Mouse (Mus musculus) cerebral cortex, adult 2 months (tissue): ENCODE data around the gene Ndufaf5.

Experiments used
- WGBS: fragments of 180-500 bp; shearing (Covaris S2); methylation state at CpG from one replicate; pipeline ENCODE4 v1.1.7; 2018; 5-methylcytosine and 5-hydroxymethylcytosine counted together

The Ndufaf5 gene

GRCm38 (mm10) chr2:140170127-140170802, at the start of gene Ndufaf5, which contains the start of gene Esf1:
Gene Ndufaf5 (plus strand): TSS chr2:140170649.
Gene Esf1 (minus strand): TSS chr2:140170564.
- WGBS, result under 1% methylated on average over 43 of the region's 43 CpGs

GRCm38 (mm10) chr2:140125516-140125915, 44.9 kb upstream of the Ndufaf5 start:
- 89% methylated on average over 2 of the region's 2 CpGs for WGBS

GRCm38 (mm10) chr2:140151743-140152142, 18.7 kb upstream of the Ndufaf5 start, which contains the start of gene Gm17374:
Gene Gm17374 (plus strand): TSS chr2:140152043.
- WGBS, result 93% methylated on average over 4 of the region's 4 CpGs

- 66% methylated on average over 3 of the region's 3 CpGs for WGBS
These were observed 11.2 kb upstream of the Ndufaf5 start for GRCm38 (mm10) chr2:140159186-140159730.

- WGBS, result 86% methylated on average over 5 of the region's 5 CpGs
These were observed 7.0 kb upstream of the Ndufaf5 start for GRCm38 (mm10) chr2:140163351-140163854.

GRCm38 (mm10) chr2:140169057-140169456, 1.4 kb upstream of the Ndufaf5 start:
- WGBS, result 69% methylated on average over 1 of the region's 1 CpGs

GRCm38 (mm10) chr2:140170803-140171553, 529 bp downstream of the Ndufaf5 start:
- WGBS, result 3% methylated on average over 28 of the region's 28 CpGs

- WGBS, result 93% methylated on average over 3 of the region's 3 CpGs
These were observed 15.3 kb downstream of the Ndufaf5 start for GRCm38 (mm10) chr2:140185685-140186210.

GRCm38 (mm10) chr2:140200713-140201112, 30.3 kb downstream of the Ndufaf5 start:
- 75% methylated on average over 2 of the region's 2 CpGs for WGBS

- 52% methylated on average over 5 of the region's 5 CpGs for WGBS
These were observed 32.1 kb downstream of the Ndufaf5 start for GRCm38 (mm10) chr2:140202573-140202972.

- 81% methylated on average over 7 of the region's 7 CpGs for WGBS
These were observed 33.3 kb downstream of the Ndufaf5 start for GRCm38 (mm10) chr2:140203756-140204155.

GRCm38 (mm10) chr2:140214519-140215027, 44.1 kb downstream of the Ndufaf5 start:
- WGBS, result 85% methylated on average over 4 of the region's 4 CpGs

- 39% methylated on average over 2 of the region's 2 CpGs for WGBS
These were observed 45.0 kb downstream of the Ndufaf5 start for GRCm38 (mm10) chr2:140215415-140215814.

GRCm38 (mm10) chr2:140215965-140216364, 45.5 kb downstream of the Ndufaf5 start:
- WGBS, result 64% methylated on average over 1 of the region's 1 CpGs

GRCm38 (mm10) chr2:140220325-140220724, 49.9 kb downstream of the Ndufaf5 start:
- WGBS, result 66% methylated on average over 8 of the region's 8 CpGs

GRCm38 (mm10) chr2:140230295-140230694, 59.8 kb downstream of the Ndufaf5 start:
- WGBS, result 31% methylated on average over 1 of the region's 1 CpGs

- WGBS, result 58% methylated on average over 6 of the region's 6 CpGs
These were observed 66.8 kb downstream of the Ndufaf5 start for GRCm38 (mm10) chr2:140237245-140237644.

GRCm38 (mm10) chr2:140242398-140242797, 71.9 kb downstream of the Ndufaf5 start:
- WGBS, result 59% methylated on average over 5 of the region's 5 CpGs

GRCm38 (mm10) chr2:140243105-140243504, 72.7 kb downstream of the Ndufaf5 start:
- WGBS, result 74% methylated on average over 5 of the region's 5 CpGs
